Mouse (Mus musculus) hindbrain, embryonic 15.5 days (tissue): ENCODE data around the gene Tnfsf12. TPM values are rescaled to one million over a fixed set of nuclear protein-coding genes. Genes with fewer than 3 reads are reported as not detected.
"Not testable (repeated sequence)": the region's sequence is repeated elsewhere in the genome, so short reads cannot be mapped to it uniquely, and the experiment has no call there.

Experiments used
- ATAC-seq: fragments of 200-750 bp; cut with Nextera tagmentation; 2 replicates; pipeline ENCODE4 v1.8.0; 2017; ENCODE audit warnings: low read depth, moderate number of reproducible peaks, moderate TSS enrichment; ENCODE audit not compliant: low FRiP score
- H3K27ac ChIP-seq: fragments of 300-500 bp; sonication (generic); replicated peaks from 2 replicates; pipeline ENCODE4 v1.5.1; 2015; ENCODE audit warnings: mild to moderate bottlenecking, inconsistent platforms
- H3K27me3 ChIP-seq: fragments of 300-500 bp; sonication (generic); 2 replicates; pipeline ENCODE4 v1.6.1; 2015; ENCODE audit warnings: control low read depth, inconsistent platforms
- H3K36me3 ChIP-seq: fragments of 300-500 bp; sonication (generic); 2 replicates; pipeline ENCODE4 v1.6.1; 2015; ENCODE audit warnings: control low read depth, inconsistent platforms
- H3K4me1 ChIP-seq: fragments of 300-500 bp; sonication (generic); replicated peaks from 2 replicates; pipeline ENCODE4 v1.6.1; 2015; ENCODE audit warnings: control low read depth, inconsistent platforms
- H3K4me2 ChIP-seq: fragments of 300-500 bp; sonication (generic); 2 replicates; pipeline ENCODE4 v1.6.1; 2015; ENCODE audit warnings: moderate library complexity, mild to moderate bottlenecking, inconsistent platforms
- H3K4me3 ChIP-seq: fragments of 300-500 bp; sonication (generic); 2 replicates; pipeline ENCODE4 v1.5.1; 2015; ENCODE audit warnings: mild to moderate bottlenecking, inconsistent platforms
- H3K9ac ChIP-seq: fragments of 300-500 bp; sonication (generic); 2 replicates; pipeline ENCODE4 v1.6.1; 2015; ENCODE audit warnings: inconsistent platforms
- H3K9me3 ChIP-seq: fragments of 300-500 bp; sonication (generic); 2 replicates; pipeline ENCODE4 v1.6.1; 2016; ENCODE audit warnings: control low read depth, inconsistent platforms
- WGBS: fragments of 180-500 bp; shearing (Covaris S2); methylation state at CpG from one replicate; pipeline ENCODE4 v1.1.7; 2015; 5-methylcytosine and 5-hydroxymethylcytosine counted together
- polyA plus RNA-seq: library from polyadenylated mRNA; unstranded; fragments of >200 nt; fragmentation: Nextera tagmentation; extraction: Ambion mirVana; gene quantifications from 2 replicates; pipeline ENCODE4 v1.2.1, GENCODE M21; 2015

The Tnfsf12 gene
- polyA plus RNA-seq, 1 experiment from 2014 or later, result 5.0 TPM

DNA sequence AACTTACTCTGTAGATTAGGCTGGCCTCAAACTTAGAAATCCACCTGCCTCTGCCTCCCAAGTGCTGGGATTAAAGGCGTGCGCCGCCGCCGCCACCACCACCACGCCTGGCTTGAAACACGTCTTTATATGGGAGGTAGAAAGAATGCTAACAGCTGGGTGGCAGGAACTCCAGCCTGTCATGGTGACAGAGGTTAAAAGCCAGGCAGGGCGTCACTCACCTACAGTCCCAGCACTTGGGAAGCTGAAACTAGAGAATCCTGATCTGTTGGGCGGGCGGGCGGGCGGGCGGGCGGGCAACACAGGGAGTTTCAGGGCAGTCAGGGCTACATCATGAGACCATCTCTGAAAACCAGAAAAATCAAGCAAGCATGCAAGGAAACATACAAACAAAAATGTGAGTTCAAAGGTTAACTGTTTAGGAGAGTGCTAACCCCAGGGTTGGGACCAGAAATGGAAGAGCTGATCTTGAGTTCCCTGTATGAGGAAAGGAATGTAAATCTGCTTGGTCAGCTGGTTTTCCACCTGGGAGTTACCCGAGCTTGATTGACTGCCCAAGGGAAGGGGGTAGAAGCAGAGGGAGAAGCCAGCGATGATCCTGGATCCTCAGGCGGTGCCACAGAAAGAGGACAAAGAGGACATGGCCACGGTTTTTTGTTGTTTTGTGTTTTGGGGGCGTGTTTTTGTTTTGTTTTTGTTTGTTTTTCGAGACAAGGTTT lies 17.5 kb upstream of the Tnfsf12 start:
- H3K27ac ChIP-seq, result no peak overlapping the region
- H3K9ac ChIP-seq, result no peak overlapping the region
- H3K27me3 ChIP-seq, result no peaks in the 10 kb centered on the region
- no peaks in the 10 kb centered on the region for H3K9me3 ChIP-seq
- no peak overlapping the region for H3K4me3 ChIP-seq
- no peak for ATAC-seq
- 0 out of 2 replicates have a peak, but pooled peaks cover 3% of the 10 kb centered on the region for H3K4me1 ChIP-seq
- WGBS, result 84% methylated on average over 20 of the region's 20 CpGs
- no peaks in the 10 kb centered on the region for H3K36me3 ChIP-seq
- H3K4me2 ChIP-seq, result no peak overlapping the region

DNA sequence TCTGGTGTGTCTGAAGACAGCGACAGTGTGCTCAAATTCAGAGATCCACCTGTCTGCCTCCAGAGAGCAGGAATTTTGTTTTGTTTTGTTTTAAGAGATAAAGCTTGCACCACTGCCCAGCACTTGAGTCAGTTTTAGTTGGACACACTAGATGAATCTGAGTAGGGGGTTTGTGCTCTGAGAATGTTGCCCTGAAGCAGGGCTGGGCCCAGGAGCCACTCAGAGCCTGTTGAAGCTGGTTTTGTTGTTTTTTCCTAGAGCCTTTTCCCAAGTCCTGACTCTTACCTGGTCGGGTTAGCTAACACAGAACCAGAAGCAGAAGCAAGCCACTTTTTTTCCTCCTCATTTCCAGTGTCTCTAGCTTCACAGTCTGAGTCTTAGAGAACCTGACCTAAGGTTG lies 15.4 kb upstream of the Tnfsf12 start:
- Histone ChIP-seq H3K36me3 (no peaks in the 10 kb centered on the region), H3K9me3 (no peaks in the 10 kb centered on the region), H3K4me3 (no peak overlapping the region), H3K27ac (no peak overlapping the region), H3K27me3 (no peaks in the 10 kb centered on the region), H3K9ac (no peak overlapping the region), H3K4me2 (no peak overlapping the region), H3K4me1 (peaks cover 8% of the 10 kb centered on the region; the same call in 1 of the 2 replicates)
- WGBS, result 86% methylated on average over 2 of the region's 2 CpGs
- no peak for ATAC-seq

DNA sequence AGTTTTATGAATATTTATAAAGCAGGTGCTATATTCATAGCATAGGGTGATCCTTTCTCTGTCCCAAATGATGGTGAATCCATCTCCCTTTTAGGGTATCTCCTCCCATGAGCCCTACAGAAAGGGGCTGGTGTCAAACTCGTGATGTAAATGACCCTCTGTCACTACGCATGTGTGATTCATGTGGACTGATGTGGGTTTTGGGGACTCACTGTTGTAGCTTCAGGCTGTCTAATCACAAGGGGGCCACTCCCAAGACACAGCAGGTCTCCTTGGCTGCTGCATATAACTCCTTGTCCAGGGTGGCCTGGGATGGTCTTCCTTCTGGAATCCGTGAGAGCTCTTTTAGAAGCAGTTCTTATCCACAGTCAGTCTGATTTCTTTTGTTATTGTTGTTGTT lies 14.8 kb upstream of the Tnfsf12 start:
- Histone ChIP-seq H3K4me2 (no peak overlapping the region), H3K4me3 (no peak overlapping the region), H3K9ac (no peak overlapping the region), H3K27ac (no peak overlapping the region), H3K27me3 (no peaks in the 10 kb centered on the region), H3K4me1 (peaks cover 8% of the 10 kb centered on the region; the same call in 1 of the 2 replicates), H3K36me3 (no peaks in the 10 kb centered on the region), H3K9me3 (no peaks in the 10 kb centered on the region)
- 57% methylated on average over 3 of the region's 3 CpGs for WGBS
- ATAC-seq, result no peak

- H3K27ac ChIP-seq, result no peak overlapping the region
- H3K4me2 ChIP-seq, result no peak overlapping the region
- ATAC-seq, result no peak
- H3K27me3 ChIP-seq, result no peaks in the 10 kb centered on the region
- H3K9me3 ChIP-seq, result no peaks in the 10 kb centered on the region
- no peak overlapping the region for H3K9ac ChIP-seq
- H3K36me3 ChIP-seq, result no peaks in the 10 kb centered on the region
- WGBS, result 54% methylated on average over 11 of the region's 11 CpGs
- H3K4me3 ChIP-seq, result no peak overlapping the region
- H3K4me1 ChIP-seq, result peaks cover 8% of the 10 kb centered on the region; the same call in 1 of the 2 replicates
Observed at GRCm38 (mm10) chr11:69709554-69710446, 14.2 kb upstream of the Tnfsf12 start.

DNA sequence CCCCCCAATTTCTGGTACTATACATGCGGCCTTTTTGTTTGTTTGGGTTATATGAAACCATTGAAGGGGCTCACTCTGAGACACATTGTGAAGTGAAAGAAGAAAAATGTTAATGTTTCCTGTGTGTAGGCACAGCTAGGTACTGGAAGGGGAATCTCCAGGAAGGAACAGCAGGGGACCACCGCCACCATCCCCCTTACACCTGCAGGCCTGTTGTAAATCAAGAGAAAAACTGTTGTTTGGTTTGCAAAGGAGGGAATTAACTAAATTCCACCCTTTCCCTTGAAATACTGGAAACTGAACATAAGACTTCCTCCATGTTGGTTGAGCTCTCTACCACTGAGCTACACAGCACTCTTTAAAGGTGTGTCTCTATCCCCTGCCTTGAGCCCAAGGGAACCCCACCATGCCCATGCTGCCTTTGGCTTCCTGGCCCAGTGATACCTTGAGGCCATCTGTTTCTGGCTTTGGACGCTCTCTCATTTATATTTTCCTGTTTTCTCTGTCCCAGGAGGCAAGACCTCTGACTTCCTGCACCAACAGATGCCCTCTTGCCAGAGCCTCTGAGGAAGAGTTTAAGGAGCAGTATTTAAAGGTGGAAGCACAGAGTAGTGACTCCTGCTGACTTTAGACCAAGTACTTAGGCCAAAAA lies 13.1 kb upstream of the Tnfsf12 start:
- H3K9me3 ChIP-seq, result no peaks in the 10 kb centered on the region
- peaks cover 8% of the 10 kb centered on the region; the same call in 1 of the 2 replicates for H3K4me1 ChIP-seq
- no peaks in the 10 kb centered on the region for H3K27me3 ChIP-seq
- no peak overlapping the region for H3K9ac ChIP-seq
- 85% methylated on average over 3 of the region's 3 CpGs for WGBS
- H3K4me3 ChIP-seq, result no peak overlapping the region
- ATAC-seq, result no peak
- no peak overlapping the region for H3K4me2 ChIP-seq
- no peaks in the 10 kb centered on the region for H3K36me3 ChIP-seq
- H3K27ac ChIP-seq, result no peak overlapping the region

- Histone ChIP-seq H3K4me1 (peaks cover 8% of the 10 kb centered on the region; the same call in 1 of the 2 replicates), H3K4me3 (no peak overlapping the region), H3K27me3 (no peaks in the 10 kb centered on the region), H3K36me3 (no peaks in the 10 kb centered on the region), H3K27ac (no peak overlapping the region), H3K4me2 (no peak overlapping the region), H3K9me3 (no peaks in the 10 kb centered on the region), H3K9ac (no peak overlapping the region)
- 86% methylated on average over 4 of the region's 4 CpGs for WGBS
- no peak for ATAC-seq
Observed at GRCm38 (mm10) chr11:69707873-69708381, 12.3 kb upstream of the Tnfsf12 start.

DNA sequence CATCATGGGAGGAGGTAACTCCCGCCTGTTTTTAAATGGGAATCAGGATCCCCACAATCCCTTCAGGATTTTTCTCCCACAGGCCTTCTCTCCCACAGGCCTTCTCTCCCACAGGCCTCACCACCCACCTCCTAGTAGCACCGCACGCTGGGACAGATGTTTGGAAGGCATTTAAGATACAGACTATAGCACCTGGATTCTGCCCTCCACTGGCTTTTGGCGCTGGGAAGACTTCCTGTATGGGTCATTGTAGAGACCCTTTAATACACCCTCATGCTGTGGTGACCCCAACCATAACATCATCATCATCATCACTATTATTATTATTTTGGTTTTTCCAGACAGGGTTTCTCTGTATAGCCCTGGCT lies 11.8 kb upstream of the Tnfsf12 start:
- H3K9me3 ChIP-seq, result no peaks in the 10 kb centered on the region
- no peak overlapping the region for H3K4me3 ChIP-seq
- H3K36me3 ChIP-seq, result no peaks in the 10 kb centered on the region
- no peak for ATAC-seq
- H3K27me3 ChIP-seq, result no peaks in the 10 kb centered on the region
- H3K4me2 ChIP-seq, result no peak overlapping the region
- H3K27ac ChIP-seq, result peak overlapping the region; percentile 57
- H3K9ac ChIP-seq, result no peak overlapping the region
- 82% methylated on average over 4 of the region's 4 CpGs for WGBS
- H3K4me1 ChIP-seq, result peaks cover 8% of the 10 kb centered on the region; the same call in 1 of the 2 replicates

DNA sequence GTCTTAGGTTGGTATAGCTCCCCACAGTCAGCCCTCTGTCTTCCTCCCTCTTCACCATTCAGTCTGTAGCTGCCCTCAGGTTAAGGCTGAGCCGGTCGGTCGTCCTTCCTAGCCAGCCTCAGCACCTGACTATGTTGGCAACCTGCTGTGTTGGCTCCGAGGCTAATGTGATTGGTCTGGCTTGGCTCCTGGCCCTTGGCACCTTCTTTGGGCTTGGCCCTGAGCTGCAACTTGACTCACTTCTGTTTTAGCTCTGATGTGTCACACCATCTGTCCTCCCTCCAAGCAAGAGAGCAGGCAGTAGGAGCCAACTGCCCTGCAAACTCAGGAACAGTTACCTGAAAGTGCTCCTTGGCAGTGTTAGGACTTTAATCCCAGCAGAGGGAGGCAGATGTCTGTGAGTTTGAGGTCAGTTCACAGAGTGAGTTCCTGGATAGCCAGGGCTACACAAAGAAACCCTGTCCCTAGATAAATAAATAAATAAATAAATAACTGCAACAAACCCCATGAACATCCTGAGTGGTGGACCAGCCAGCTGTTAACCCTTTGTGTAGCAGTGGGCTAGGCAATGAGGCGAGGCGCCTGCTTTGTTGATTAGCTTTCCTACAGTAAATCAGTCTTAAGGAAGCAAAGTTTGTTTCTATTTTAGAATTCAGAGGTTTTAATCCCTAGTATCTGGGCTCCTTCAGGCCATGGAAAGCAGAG lies 11.3 kb upstream of the Tnfsf12 start:
- H3K27me3 ChIP-seq, result no peaks in the 10 kb centered on the region
- H3K4me2 ChIP-seq, result no peak overlapping the region
- peak overlapping the region; percentile 57 for H3K27ac ChIP-seq
- H3K9me3 ChIP-seq, result no peaks in the 10 kb centered on the region
- H3K9ac ChIP-seq, result no peak overlapping the region
- no peaks in the 10 kb centered on the region for H3K36me3 ChIP-seq
- peaks cover 8% of the 10 kb centered on the region; the same call in 1 of the 2 replicates for H3K4me1 ChIP-seq
- 51% methylated on average over 6 of the region's 6 CpGs for WGBS
- H3K4me3 ChIP-seq, result no peak overlapping the region
- ATAC-seq, result no peak

GRCm38 (mm10) chr11:69704613-69705010 lies 9.0 kb upstream of the Tnfsf12 start:
- Histone ChIP-seq H3K4me2 (no peak overlapping the region), H3K4me1 (peaks cover 8% of the 10 kb centered on the region; the same call in 1 of the 2 replicates), H3K9me3 (no peaks in the 10 kb centered on the region), H3K27ac (no peak overlapping the region), H3K9ac (no peak overlapping the region), H3K27me3 (no peaks in the 10 kb centered on the region), H3K4me3 (no peak overlapping the region), H3K36me3 (no peaks in the 10 kb centered on the region)
- WGBS, result 53% methylated on average over 2 of the region's 2 CpGs
- ATAC-seq, result no peak

- H3K9ac ChIP-seq, result no peak overlapping the region
- H3K4me3 ChIP-seq, result no peak overlapping the region
- ATAC-seq, result no peak
- H3K27ac ChIP-seq, result no peak overlapping the region
- no peak overlapping the region for H3K4me2 ChIP-seq
- no peaks in the 10 kb centered on the region for H3K36me3 ChIP-seq
- H3K4me1 ChIP-seq, result peaks cover 5% of the 10 kb centered on the region; the same call in 1 of the 2 replicates
- WGBS, result 63% methylated on average over 8 of the region's 8 CpGs
- no peaks in the 10 kb centered on the region for H3K27me3 ChIP-seq
- no peaks in the 10 kb centered on the region for H3K9me3 ChIP-seq
Observed at GRCm38 (mm10) chr11:69703814-69704612, 8.4 kb upstream of the Tnfsf12 start.

DNA sequence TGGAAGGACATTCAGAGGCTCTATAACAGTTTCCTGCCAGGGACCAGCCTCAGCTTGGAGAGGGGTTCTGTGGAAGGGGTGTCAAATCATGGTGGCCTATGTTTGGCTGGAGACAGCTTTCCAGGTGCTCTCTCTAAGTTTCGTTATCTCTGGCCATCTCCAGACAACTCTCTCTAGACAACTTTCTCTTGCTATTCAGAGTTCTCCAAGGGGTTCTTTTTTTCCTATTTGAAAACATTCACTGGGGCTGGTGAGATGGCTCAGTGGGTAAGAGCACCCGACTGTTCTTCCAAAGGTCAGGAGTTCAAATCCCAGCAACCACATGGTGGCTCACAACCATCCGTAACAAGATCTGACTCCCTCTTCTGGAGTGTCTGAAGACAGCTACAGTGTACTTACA lies 7.7 kb upstream of the Tnfsf12 start:
- not testable (repeated sequence) for H3K4me1 ChIP-seq, H3K36me3 ChIP-seq, H3K27ac ChIP-seq, H3K27me3 ChIP-seq, H3K4me2 ChIP-seq, H3K4me3 ChIP-seq, H3K9ac ChIP-seq, H3K9me3 ChIP-seq, ATAC-seq
- 68% methylated on average over 3 of the region's 3 CpGs for WGBS
